Mouse (Mus musculus): ENCODE results near the gene Olfr586.

Gene Olfr586

GRCm38 (mm10) chr7:103125538-103125937 lies at the start of gene Olfr586:
Olfr586 (minus strand) TSS chr7:103125638.
- no peak for DNase-seq

GRCm38 (mm10) chr7:103169697-103170096 lies 44.3 kb upstream of the Olfr586 start:
- DNase-seq = no peak

- DNase-seq = no peak
Observed at GRCm38 (mm10) chr7:103156256-103156655, 30.8 kb upstream of the Olfr586 start, which contains the start of gene Olfr589. Olfr589 (minus strand) TSS chr7:103156356.

- DNase-seq = no peak
Observed at GRCm38 (mm10) chr7:103140579-103140978, 15.1 kb upstream of the Olfr586 start, which contains the start of gene Olfr588-ps1. Olfr588-ps1 (plus strand) TSS chr7:103140879.

GRCm38 (mm10) chr7:103119406-103119805 lies 6.0 kb downstream of the Olfr586 start:
- DNase-seq = no peak

GRCm38 (mm10) chr7:103097420-103097819 lies 28.0 kb downstream of the Olfr586 start, which contains the start of gene Olfr585:
Olfr585 (plus strand) TSS chr7:103097720.
- DNase-seq = no peak

GRCm38 (mm10) chr7:103081585-103081984 lies 43.9 kb downstream of the Olfr586 start, which contains the start of gene Olfr584:
Olfr584 (plus strand) TSS chr7:103081885.
- DNase-seq = no peak

Measured in lung, postnatal 36 days (tissue).